Mouse (Mus musculus): ENCODE data around the gene Gm13276.
"Not testable (repeated sequence)": the region's sequence is repeated elsewhere in the genome, so short reads cannot be mapped to it uniquely, and the experiment has no call there.

GRCm38 (mm10) chr4:88760431-88760830, 25.1 kb upstream of the Gm13276 start:
- TF ChIP-seq NANOG (IDR thresholded peaks at IDR 0.05; ENCODE audit: borderline replicate concordance, low read length); CTCF (conservative IDR thresholded peaks at IDR 0.05; ENCODE audit: low read length); POU5F1 (IDR thresholded peaks at IDR 0.05; ENCODE audit: borderline replicate concordance, low read length): not testable (repeated sequence)

Data from E14TG2a.4 (cell line).